Mouse (Mus musculus): Measurements from ENCODE around the gene Iqsec1. TPM values are rescaled to one million over a fixed set of nuclear protein-coding genes. Genes with fewer than 3 reads are reported as not detected.

Gene Iqsec1
- total and polyA plus RNA-seq, 3 experiments = 17.0 to 90.4 (median 83.5) TPM

DNA sequence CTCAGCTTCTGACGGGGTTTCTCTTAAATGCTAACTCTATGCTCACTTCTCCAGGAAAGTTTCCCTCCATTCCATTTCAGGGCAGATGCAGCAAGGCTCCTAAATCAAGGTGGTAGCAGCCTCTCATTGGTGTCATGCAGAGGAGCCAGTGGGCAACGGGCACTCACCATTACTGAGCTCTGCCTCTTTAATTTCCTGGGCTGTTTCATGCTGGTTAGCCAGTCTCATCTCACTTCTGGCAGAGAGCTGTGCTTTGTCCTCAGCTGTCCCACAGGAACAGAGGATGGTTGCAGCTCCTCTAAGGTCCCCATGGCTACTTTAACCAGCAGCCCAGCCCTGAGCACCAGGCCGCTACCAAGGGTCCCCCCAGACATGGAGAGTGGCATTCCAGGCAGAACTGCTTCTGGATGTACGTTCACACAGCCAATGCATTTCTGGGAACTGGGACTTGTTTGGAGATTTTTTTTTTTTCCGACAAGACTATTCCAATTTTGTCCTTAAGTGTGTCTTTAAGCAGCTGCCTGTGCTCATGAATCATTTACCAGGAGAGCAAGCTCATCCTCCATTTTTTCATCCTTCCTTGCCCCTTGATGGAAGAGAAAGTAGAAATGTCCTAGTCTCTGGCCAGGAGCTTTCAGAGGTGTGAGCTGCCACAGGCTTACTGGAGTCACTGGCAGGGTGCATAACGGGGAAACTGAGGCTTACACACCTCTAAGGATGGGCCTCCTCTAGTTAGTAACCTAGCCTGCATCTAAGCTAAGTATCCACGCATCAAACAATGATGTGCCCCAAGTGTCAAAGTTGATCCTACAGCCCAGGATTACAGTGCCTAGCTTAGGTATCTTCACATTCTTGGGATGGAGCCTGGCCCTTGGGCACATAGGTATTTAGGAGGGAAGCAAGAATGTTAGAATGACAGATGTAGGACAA is 98.9 kb downstream of the Iqsec1 start:
- no peak for DNase-seq (ENCODE audit: extremely low read depth)
- no peak overlapping the region for H3K4me2 ChIP-seq (ENCODE audit: insufficient read depth, low read depth, poor library complexity, severe bottlenecking)
- H3K4me3 ChIP-seq (replicated peaks in 1 of 3; ENCODE audit: low read depth in 2 of 3, low read length in 2 of 3, poor library complexity in 1 of 3) = no peak overlapping the region
- H3K4me1 ChIP-seq (ENCODE audit: control insufficient read depth in 1 of 2, insufficient read depth in 2 of 2) = no peaks in the 10 kb centered on the region
- no peaks in the 10 kb centered on the region for H3K36me3 ChIP-seq (replicated peaks in 1 of 2; ENCODE audit: control insufficient read depth in 1 of 2, insufficient read depth in 1 of 2, low read length in 1 of 2)
- no peaks in the 10 kb centered on the region for H3K79me2 ChIP-seq (replicated peaks; ENCODE audit: control insufficient read depth, extremely low read depth, insufficient read depth, poor library complexity, severe bottlenecking)
- H3K27ac ChIP-seq (ENCODE audit: insufficient read depth, low read depth) = no peak overlapping the region
- dilution Hi-C loops (cut with MboI; ENCODE audit: extremely low pct_ligation_motif_present, extremely low pct_unique_long_range_greater_than_20kb, low sequenced_read_pairs) = no loop called here
- H3K9me3 ChIP-seq (replicated peaks; ENCODE audit: low read length) = no peaks in the 10 kb centered on the region
- peaks cover 83% of the 10 kb centered on the region for H3K27me3 ChIP-seq (replicated peaks)
- H3K9ac ChIP-seq (ENCODE audit: insufficient read depth, low read depth) = no peak overlapping the region
- no peak for TF ChIP-seq MAX (IDR thresholded peaks at IDR 0.05; ENCODE audit: low read length)
- no peak for TF ChIP-seq NRF1 (IDR thresholded peaks at IDR 0.05; ENCODE audit: low read depth, low read length)
- TF ChIP-seq EP300 (IDR thresholded peaks at IDR 0.05; ENCODE audit: low read length) = no peak
- no peak for TF ChIP-seq MYC (IDR thresholded peaks at IDR 0.05; ENCODE audit: low read depth, low read length)
- TF ChIP-seq MEF2A (IDR thresholded peaks at IDR 0.05; ENCODE audit: borderline replicate concordance, low read depth, low read length) = no peak
- no peak for TF ChIP-seq ZNF384 (IDR thresholded peaks at IDR 0.05; ENCODE audit: low read depth, low read length)
- TF ChIP-seq MXI1 (IDR thresholded peaks at IDR 0.05; ENCODE audit: low read depth, low read length) = no peak
- no peak for TF ChIP-seq PAX5 (IDR thresholded peaks at IDR 0.05; ENCODE audit: low read length)
- TF ChIP-seq MAFK (IDR thresholded peaks at IDR 0.05; ENCODE audit: insufficient replicate concordance, low read length) = no peak
- TF ChIP-seq IRF4 (IDR thresholded peaks at IDR 0.05; ENCODE audit: low read depth, low read length) = no peak
- no peak for TF ChIP-seq ZMIZ1 (IDR thresholded peaks at IDR 0.05; ENCODE audit: low read depth, low read length)
- no peak for TF ChIP-seq ELF1 (IDR thresholded peaks at IDR 0.05; ENCODE audit: low read depth, low read length)
- TF ChIP-seq CTCF (conservative IDR thresholded peaks at IDR 0.05 in 1 of 2, IDR thresholded peaks at IDR 0.05 in 1 of 2; ENCODE audit: low read depth in 2 of 2, low read length in 2 of 2) = no peak
- TF ChIP-seq BHLHE40 (IDR thresholded peaks at IDR 0.05; ENCODE audit: low read depth, low read length) = no peak
- no peak for TF ChIP-seq TCF12 (IDR thresholded peaks at IDR 0.05; ENCODE audit: low read depth, low read length)
- TF ChIP-seq E2F4 (IDR thresholded peaks at IDR 0.05; ENCODE audit: insufficient replicate concordance, low read depth, low read length) = no peak
- no peak for TF ChIP-seq SIN3A (IDR thresholded peaks at IDR 0.05; ENCODE audit: low read length)
- TF ChIP-seq ZKSCAN1 (IDR thresholded peaks at IDR 0.05; ENCODE audit: borderline replicate concordance, low read depth, low read length) = no peak
- in situ Hi-C loops (cut with MboI; ENCODE audit: low pct_ligation_motif_present, low pct_unique_long_range_greater_than_20kb, low sequenced_read_pairs) = no loop called here

DNA sequence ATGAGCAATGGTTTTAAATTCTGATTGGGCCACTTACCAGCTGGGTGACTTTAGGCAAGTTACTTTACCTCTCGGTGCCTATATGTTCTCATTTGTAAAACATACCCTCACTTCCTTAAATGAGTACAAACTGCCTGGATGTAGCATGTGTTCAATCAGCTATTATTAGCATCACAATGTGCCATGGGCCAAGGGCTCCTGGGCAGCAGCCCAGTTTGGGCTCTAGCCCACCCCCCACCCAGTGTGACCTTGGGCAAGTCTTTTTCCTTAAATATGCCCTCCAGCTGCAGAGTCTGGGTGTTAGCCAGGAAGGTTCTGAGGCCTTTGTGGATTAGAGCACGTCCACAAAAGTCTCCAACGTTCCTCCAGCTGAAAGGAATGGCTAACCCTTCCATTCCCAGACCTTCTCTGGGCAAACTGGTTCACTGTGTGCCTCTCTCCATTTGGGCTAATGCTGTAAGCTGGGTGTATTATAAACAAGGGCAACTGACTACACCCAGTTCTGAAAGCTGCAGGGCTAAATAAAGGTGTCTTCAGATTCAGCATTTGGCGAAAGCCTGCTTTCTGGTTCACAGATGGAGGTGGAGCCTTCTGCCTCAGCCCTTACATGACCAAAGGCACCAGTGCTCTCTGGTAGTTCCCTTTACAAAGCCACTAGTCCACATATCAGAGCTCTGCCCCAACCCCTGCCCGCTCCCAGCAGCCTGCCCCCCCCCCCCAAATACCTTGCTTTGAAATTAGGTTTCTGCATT is 101.3 kb downstream of the Iqsec1 start:
- H3K4me3 ChIP-seq (replicated peaks in 1 of 3; ENCODE audit: low read depth in 2 of 3, low read length in 2 of 3, poor library complexity in 1 of 3) = no peak overlapping the region
- no peaks in the 10 kb centered on the region for H3K4me1 ChIP-seq (ENCODE audit: control insufficient read depth in 1 of 2, insufficient read depth in 2 of 2)
- H3K27ac ChIP-seq (ENCODE audit: insufficient read depth, low read depth) = no peak overlapping the region
- H3K4me2 ChIP-seq (ENCODE audit: insufficient read depth, low read depth, poor library complexity, severe bottlenecking) = no peak overlapping the region
- H3K79me2 ChIP-seq (replicated peaks; ENCODE audit: control insufficient read depth, extremely low read depth, insufficient read depth, poor library complexity, severe bottlenecking) = no peaks in the 10 kb centered on the region
- H3K9me3 ChIP-seq (replicated peaks; ENCODE audit: low read length) = no peaks in the 10 kb centered on the region
- peaks cover 77% of the 10 kb centered on the region for H3K27me3 ChIP-seq (replicated peaks)
- dilution Hi-C loops (cut with MboI; ENCODE audit: extremely low pct_ligation_motif_present, extremely low pct_unique_long_range_greater_than_20kb, low sequenced_read_pairs) = no loop called here
- TF ChIP-seq MXI1 (IDR thresholded peaks at IDR 0.05; ENCODE audit: low read depth, low read length) = no peak
- no peak for TF ChIP-seq ZC3H11A (IDR thresholded peaks at IDR 0.05; ENCODE audit: low read depth, low read length)
- no peak for TF ChIP-seq ZNF384 (IDR thresholded peaks at IDR 0.05; ENCODE audit: low read depth, low read length)
- TF ChIP-seq MAFK (IDR thresholded peaks at IDR 0.05; ENCODE audit: insufficient replicate concordance, low read length) = no peak
- TF ChIP-seq CHD2 (IDR thresholded peaks at IDR 0.05; ENCODE audit: low read length) = no peak
- TF ChIP-seq MEF2A (IDR thresholded peaks at IDR 0.05; ENCODE audit: borderline replicate concordance, low read depth, low read length) = no peak
- no peak for TF ChIP-seq TBP (conservative IDR thresholded peaks at IDR 0.05; ENCODE audit: low read depth, low read length)
- TF ChIP-seq POLR2AphosphoS2 (IDR thresholded peaks at IDR 0.05; ENCODE audit: low read depth, low read length) = no peak
- TF ChIP-seq UBTF (IDR thresholded peaks at IDR 0.05; ENCODE audit: low read depth, low read length) = no peak
- TF ChIP-seq KAT2A (IDR thresholded peaks at IDR 0.05; ENCODE audit: insufficient replicate concordance, low read length) = no peak
- TF ChIP-seq MYC (IDR thresholded peaks at IDR 0.05; ENCODE audit: low read depth, low read length) = no peak
- TF ChIP-seq USF1 (IDR thresholded peaks at IDR 0.05; ENCODE audit: low read depth, low read length) = no peak
- no peak for TF ChIP-seq ETS1 (conservative IDR thresholded peaks at IDR 0.05; ENCODE audit: low read depth, low read length)
- no peak for TF ChIP-seq SMC3 (IDR thresholded peaks at IDR 0.05; ENCODE audit: low read depth, low read length)
- TF ChIP-seq JUND (conservative IDR thresholded peaks at IDR 0.05; ENCODE audit: low read depth, low read length) = no peak
- no peak for TF ChIP-seq PAX5 (IDR thresholded peaks at IDR 0.05; ENCODE audit: low read length)
- TF ChIP-seq ZKSCAN1 (IDR thresholded peaks at IDR 0.05; ENCODE audit: borderline replicate concordance, low read depth, low read length) = no peak
- no peaks in the 10 kb centered on the region for H3K36me3 ChIP-seq (replicated peaks in 1 of 2; ENCODE audit: control insufficient read depth in 1 of 2, insufficient read depth in 1 of 2, low read length in 1 of 2)
- in situ Hi-C loops (cut with MboI; ENCODE audit: low pct_ligation_motif_present, low pct_unique_long_range_greater_than_20kb, low sequenced_read_pairs) = no loop called here
- H3K9ac ChIP-seq (ENCODE audit: insufficient read depth, low read depth) = no peak overlapping the region
- no peak for DNase-seq (ENCODE audit: extremely low read depth)
